Mouse (Mus musculus): ENCODE measurements around the gene Fam163a. TPM values are rescaled to one million over a fixed set of nuclear protein-coding genes. Genes with fewer than 3 reads are reported as not detected.

The Fam163a gene
- under 1 TPM; 0.06 to 0.73 TPM for polyA plus RNA-seq (2017; shearing (Covaris generic))

GRCm38 (mm10) chr1:156204656-156205131 lies at the start of gene Fam163a:
Fam163a (minus strand) TSS chr1:156205026.

GRCm38 (mm10) chr1:156035930-156036737 lies 168.7 kb downstream of the Fam163a start, which contains the start of gene Tor1aip1:
Tor1aip1 (minus strand) TSS chr1:156036480.

GRCm38 (mm10) chr1:156035269-156035929 lies 169.4 kb downstream of the Fam163a start, which contains the start of gene Tor1aip2:
Tor1aip2 (plus strand) TSS chr1:156035403.

Other genes with a start within 250 kb of the Fam163a start
- gene Cep350, start 231.8 kb downstream of the Fam163a start, polyA plus RNA-seq (2017; shearing (Covaris generic)), result 10 to 100 TPM; 40.4 to 51.7 TPM
- gene Tor1aip2, start 169.6 kb downstream of the Fam163a start, polyA plus RNA-seq (2017; shearing (Covaris generic)), result 10 to 100 TPM; 37.0 to 52.1 TPM
- 10 to 100 TPM; 65.4 to 88.1 TPM for gene Tor1aip1, start 168.5 kb downstream of the Fam163a start, polyA plus RNA-seq (2017; shearing (Covaris generic))
- 1 to 10 TPM in 1 of 2 experiments, under 1 TPM in 1; 0.18 to 3.0 TPM for gene Tdrd5, start 98.6 kb upstream of the Fam163a start, polyA plus RNA-seq (2017; shearing (Covaris generic))
- gene Nphs2, start 105.7 kb upstream of the Fam163a start, polyA plus RNA-seq (2017; shearing (Covaris generic)), result not detected
- 1,000 to 10,000 TPM; 1,151 to 1,306 TPM for gene Gm2000, start 161.0 kb upstream of the Fam163a start, polyA plus RNA-seq (2017; shearing (Covaris generic))
- gene Axdnd1, start 216.1 kb upstream of the Fam163a start, polyA plus RNA-seq (2017; shearing (Covaris generic)), result 1 to 10 TPM in 1 of 2 experiments, under 1 TPM in 1; 0.49 to 2.5 TPM

All from inflammation-experienced regulatory T-cells (primary cell).